Mouse (Mus musculus) MEL (cell line): ENCODE results near the gene Lingo1.

Experiments
- CHD1 ChIP-seq: IDR thresholded peaks from 2 replicates; pipeline ENCODE4 v1.6.1; 2012; ENCODE audit warnings: low read depth, mild to moderate bottlenecking, inconsistent platforms, low read length, improper control_type of control experiment
- CTCF ChIP-seq, 3 experiments: IDR thresholded peaks in 2 of 3; conservative IDR thresholded peaks in 1 of 3; 2 replicates each; pipeline ENCODE4 v1.5.1; 2011 to 2012; ENCODE audit warnings: low read length in 3 of 3, low read depth in 2 of 3, mild to moderate bottlenecking in 2 of 3, improper control_type of control experiment in 1 of 3, inconsistent platforms in 1 of 3, mixed read lengths in 1 of 3, moderate library complexity in 1 of 3; ENCODE audit not compliant: control insufficient read depth in 1 of 3, insufficient read depth in 1 of 3, poor library complexity in 1 of 3, severe bottlenecking in 1 of 3
- ETS1 ChIP-seq: IDR thresholded peaks from 2 replicates; pipeline ENCODE4 v1.6.1; 2012; ENCODE audit warnings: low read depth, mild to moderate bottlenecking, inconsistent platforms, low read length, improper control_type of control experiment, moderate library complexity
- KAT2A ChIP-seq: conservative IDR thresholded peaks from 2 replicates; pipeline ENCODE4 v1.6.1; 2012; ENCODE audit warnings: low read depth, low read length, improper control_type of control experiment, inconsistent platforms
- MAZ ChIP-seq: IDR thresholded peaks from 2 replicates; pipeline ENCODE4 v1.6.1; 2012; ENCODE audit warnings: low read depth, mild to moderate bottlenecking, inconsistent platforms, low read length, improper control_type of control experiment
- MXI1 ChIP-seq: IDR thresholded peaks from 2 replicates; pipeline ENCODE4 v1.6.1; 2011; ENCODE audit warnings: mild to moderate bottlenecking, low read depth, low read length, improper control_type of control experiment
- POLR2A ChIP-seq, 2 experiments: IDR thresholded peaks; 2 replicates each; pipeline ENCODE4 v1.6.1; 2011 to 2012; ENCODE audit warnings: low read length in 2 of 2, mild to moderate bottlenecking in 2 of 2, control low read depth in 1 of 2, improper control_type of control experiment in 1 of 2, low read depth in 1 of 2, moderate library complexity in 1 of 2; ENCODE audit not compliant: control insufficient read depth in 1 of 2, insufficient read depth in 1 of 2, poor library complexity in 1 of 2
- POLR2AphosphoS2 ChIP-seq: IDR thresholded peaks from 2 replicates; pipeline ENCODE4 v1.6.1; 2011; ENCODE audit warnings: low read length, improper control_type of control experiment
- SIN3A ChIP-seq: IDR thresholded peaks from 2 replicates; pipeline ENCODE4 v1.6.1; 2012; ENCODE audit warnings: low read length, improper control_type of control experiment, inconsistent platforms
- TBP ChIP-seq: IDR thresholded peaks from 2 replicates; pipeline ENCODE4 v1.8.0; 2011; ENCODE audit warnings: low read depth, low read length, improper control_type of control experiment
- ZMIZ1 ChIP-seq: IDR thresholded peaks from 2 replicates; pipeline ENCODE4 v1.6.1; 2012; ENCODE audit warnings: low read depth, mild to moderate bottlenecking, inconsistent platforms, low read length, improper control_type of control experiment, moderate library complexity
- ZNF384 ChIP-seq: IDR thresholded peaks from 2 replicates; pipeline ENCODE4 v1.6.1; 2012; ENCODE audit warnings: low read depth, mild to moderate bottlenecking, inconsistent platforms, low read length, improper control_type of control experiment

GRCm38 (mm10) chr9:56722089-56722825 lies 74.0 kb downstream of the Lingo1 start:
- no peak for TF ChIP-seq CTCF (IDR thresholded peaks at IDR 0.05 in 2 of 3, conservative IDR thresholded peaks at IDR 0.05 in 1 of 3; ENCODE audit: control insufficient read depth in 1 of 3, insufficient read depth in 1 of 3, low read depth in 2 of 3, low read length in 3 of 3, poor library complexity in 1 of 3, severe bottlenecking in 1 of 3)
- no peak for TF ChIP-seq MXI1
- no peak for TF ChIP-seq ZNF384
- no peak for TF ChIP-seq MAZ
- TF ChIP-seq SIN3A = no peak
- TF ChIP-seq POLR2A (IDR thresholded peaks at IDR 0.05; ENCODE audit: control insufficient read depth in 1 of 2, insufficient read depth in 1 of 2, low read depth in 1 of 2, low read length in 2 of 2, poor library complexity in 1 of 2) = no peak
- no peak for TF ChIP-seq KAT2A
- TF ChIP-seq CHD1 = no peak
- TF ChIP-seq ZMIZ1 = no peak
- no peak for TF ChIP-seq POLR2AphosphoS2
- no peak for TF ChIP-seq ETS1
- TF ChIP-seq TBP = no peak
